Mouse (Mus musculus) forebrain, embryonic 14.5 days (tissue): ENCODE measurements around the gene Cox5b. TPM values are rescaled to one million over a fixed set of nuclear protein-coding genes. Genes with fewer than 3 reads are reported as not detected.

ENCODE experiments used
- ATAC-seq: fragments of 200-750 bp; cut with Nextera tagmentation; 2 replicates; pipeline ENCODE4 v1.8.0; 2017; ENCODE audit warnings: mild to moderate bottlenecking, moderate library complexity
- DNase-seq: peaks from one replicate; pipeline ENCODE4 v3.0.0-alpha.2; 2015; ENCODE audit warnings: low spot score
- H3K27ac ChIP-seq: fragments of 300-500 bp; sonication (generic); 2 replicates; pipeline ENCODE4 v1.5.1; 2014; ENCODE audit warnings: low read depth, mild to moderate bottlenecking, control low read depth, low read length, moderate library complexity
- H3K27me3 ChIP-seq: fragments of 300-500 bp; sonication (generic); replicated peaks from 2 replicates; pipeline ENCODE4 v1.6.1; 2014; ENCODE audit warnings: low read length, control low read depth, mixed read lengths; ENCODE audit not compliant: control insufficient read depth, insufficient read depth
- H3K36me3 ChIP-seq: fragments of 300-500 bp; sonication (generic); 2 replicates; pipeline ENCODE4 v1.6.1; 2014; ENCODE audit warnings: low read length, control low read depth; ENCODE audit not compliant: control insufficient read depth, insufficient read depth
- H3K4me1 ChIP-seq: fragments of 300-500 bp; sonication (generic); 2 replicates; pipeline ENCODE4 v1.6.1; 2014; ENCODE audit warnings: antibody characterized with exemption, low read length, control low read depth; ENCODE audit not compliant: control insufficient read depth, insufficient read depth
- H3K4me2 ChIP-seq: fragments of 300-500 bp; sonication (generic); 2 replicates; pipeline ENCODE4 v1.6.1; 2014; ENCODE audit warnings: mild to moderate bottlenecking, control low read depth, low read length
- H3K4me3 ChIP-seq: fragments of 300-500 bp; sonication (generic); 2 replicates; pipeline ENCODE4 v1.5.1; 2014; ENCODE audit warnings: low read depth, low read length, control low read depth
- H3K9ac ChIP-seq: fragments of 300-500 bp; sonication (generic); 2 replicates; pipeline ENCODE4 v1.6.1; 2014; ENCODE audit warnings: mild to moderate bottlenecking, low read length, control low read depth, moderate library complexity
- H3K9me3 ChIP-seq: fragments of 300-500 bp; sonication (generic); replicated peaks from 2 replicates; pipeline ENCODE4 v1.6.1; 2016; ENCODE audit warnings: low read length, control low read depth, mixed read lengths; ENCODE audit not compliant: control insufficient read depth
- WGBS: fragments of 180-500 bp; shearing (Covaris S2); extraction: QIAGEN DNeasy Blood & Tissue Kit; methylation state at CpG from one replicate; pipeline ENCODE4 v1.1.7; 2014; 5-methylcytosine and 5-hydroxymethylcytosine counted together
- microRNA-seq: library from miRNA; unstranded; fragments of <30 nt; microRNA quantifications from one replicate; pipeline ENCODE4, GENCODE M21; 2016
- polyA plus RNA-seq: library from polyadenylated mRNA; unstranded; fragments of >200 nt; fragmentation: Nextera tagmentation; extraction: Ambion mirVana; gene quantifications from 2 replicates; pipeline ENCODE4 v1.2.1, GENCODE M21; 2014

Gene Cox5b
- polyA plus RNA-seq, 1 experiment from 2014 or later = 697 TPM

GRCm38 (mm10) chr1:36737300-36737699 is 46.1 kb downstream of the Cox5b start:
- Histone ChIP-seq H3K27ac (no peak overlapping the region), H3K9me3 (no peaks in the 10 kb centered on the region), H3K36me3 (no peaks in the 10 kb centered on the region), H3K4me1 (no peaks in the 10 kb centered on the region), H3K27me3 (0 out of 2 replicates have a peak, but pooled peaks cover 3% of the 10 kb centered on the region), H3K4me3 (no peak overlapping the region), H3K4me2 (no peak overlapping the region), H3K9ac (no peak overlapping the region)
- WGBS = 8% methylated on average over 4 of the region's 4 CpGs
- DNase-seq (peak; percentile 91), ATAC-seq (peak; percentile 67; the same call in 1 of the 2 replicates)

- no peak overlapping the region for H3K9ac ChIP-seq
- 64% methylated on average over 5 of the region's 5 CpGs for WGBS
- DNase-seq (no peak), ATAC-seq (no peak)
- 0 out of 2 replicates have a peak, but pooled peaks cover 3% of the 10 kb centered on the region for H3K27me3 ChIP-seq
- H3K9me3 ChIP-seq = no peaks in the 10 kb centered on the region
- no peaks in the 10 kb centered on the region for H3K36me3 ChIP-seq
- H3K4me3 ChIP-seq = no peak overlapping the region
- H3K4me1 ChIP-seq = peaks cover 2% of the 10 kb centered on the region; the same call in 1 of the 2 replicates
- H3K4me2 ChIP-seq = no peak overlapping the region
- H3K27ac ChIP-seq = no peak overlapping the region
Measured at GRCm38 (mm10) chr1:36739231-36739630, 48.0 kb downstream of the Cox5b start.

- no peak overlapping the region for H3K4me3 ChIP-seq
- H3K36me3 ChIP-seq = no peaks in the 10 kb centered on the region
- H3K9me3 ChIP-seq = no peaks in the 10 kb centered on the region
- no peak overlapping the region for H3K4me2 ChIP-seq
- ATAC-seq (no peak), DNase-seq (no peak)
- H3K27ac ChIP-seq = no peak overlapping the region
- 78% methylated on average over 9 of the region's 9 CpGs for WGBS
- 0 out of 2 replicates have a peak, but pooled peaks cover 3% of the 10 kb centered on the region for H3K27me3 ChIP-seq
- no peak overlapping the region for H3K9ac ChIP-seq
- peaks cover 4% of the 10 kb centered on the region; the same call in 1 of the 2 replicates for H3K4me1 ChIP-seq
Measured at GRCm38 (mm10) chr1:36743046-36743445, 51.8 kb downstream of the Cox5b start.

Small RNA genes lying within 50 kb of the gene (microRNA-seq; reads per million reads assigned to microRNA genes)
- not detected for gene Gm24133

Other genes with a start within 250 kb of the Cox5b start
- 32.6 and 39.3 TPM in 2 replicates for gene Lman2l, start 246.2 kb upstream of the Cox5b start, polyA plus RNA-seq
- 7.8 and 9.0 TPM in 2 replicates for gene Cnnm4, start 219.8 kb upstream of the Cox5b start, polyA plus RNA-seq
- 5.2 and 5.9 TPM in 2 replicates for gene Cnnm3, start 179.6 kb upstream of the Cox5b start, polyA plus RNA-seq
- 3.8 and 5.2 TPM in 2 replicates for gene Ankrd23, start 154.6 kb upstream of the Cox5b start, polyA plus RNA-seq
- gene Gm42417, start 152.0 kb upstream of the Cox5b start, polyA plus RNA-seq = 0.22 TPM in 1 of 2 replicates, not detected in the other
- gene Ankrd39, start 144.0 kb upstream of the Cox5b start, polyA plus RNA-seq = 15.4 and 15.7 TPM in 2 replicates
- gene Sema4c, start 133.1 kb upstream of the Cox5b start, polyA plus RNA-seq = 5.9 and 6.9 TPM in 2 replicates
- gene Fam178b, start 8.3 kb upstream of the Cox5b start, polyA plus RNA-seq = 0.26 TPM in 1 of 2 replicates, not detected in the other
- gene 4933424G06Rik, start 18.7 kb downstream of the Cox5b start, polyA plus RNA-seq = 0.40 TPM in 1 of 2 replicates, not detected in the other
- gene Actr1b, start 23.0 kb downstream of the Cox5b start, polyA plus RNA-seq = 73.7 and 86.8 TPM in 2 replicates
- gene Zap70, start 70.3 kb downstream of the Cox5b start, polyA plus RNA-seq = 0.99 and 1.5 TPM in 2 replicates